Mouse (Mus musculus) stomach, embryonic 14.5 days (tissue): ENCODE measurements around the gene Tbc1d1. TPM values are rescaled to one million over a fixed set of nuclear protein-coding genes. Genes with fewer than 3 reads are reported as not detected.

Experiments used
- ATAC-seq: fragments of 200-750 bp; cut with Nextera tagmentation; 2 replicates; pipeline ENCODE4 v1.8.0; 2017; ENCODE audit warnings: low read depth, moderate TSS enrichment; ENCODE audit not compliant: insufficient number of reproducible peaks, insufficient read depth, low FRiP score
- H3K27ac ChIP-seq: fragments of 300-500 bp; sonication (generic); 2 replicates; pipeline ENCODE4 v1.5.1; 2014; ENCODE audit warnings: mild to moderate bottlenecking, low read length, moderate library complexity, mixed read lengths
- H3K27me3 ChIP-seq: fragments of 300-500 bp; sonication (generic); 2 replicates; pipeline ENCODE4 v1.6.1; 2014; ENCODE audit warnings: low read length, control low read depth, mixed read lengths; ENCODE audit not compliant: control insufficient read depth, insufficient read depth
- H3K36me3 ChIP-seq: fragments of 300-500 bp; sonication (generic); 2 replicates; pipeline ENCODE4 v1.6.1; 2014; ENCODE audit warnings: mild to moderate bottlenecking, control low read depth, low read length, moderate library complexity, mixed read lengths; ENCODE audit not compliant: control insufficient read depth, insufficient read depth
- H3K4me1 ChIP-seq: fragments of 300-500 bp; sonication (generic); 2 replicates; pipeline ENCODE4 v1.6.1; 2014; ENCODE audit warnings: low read length, control low read depth, mixed read lengths; ENCODE audit not compliant: control insufficient read depth, insufficient read depth
- H3K4me2 ChIP-seq: fragments of 300-500 bp; sonication (generic); replicated peaks from 2 replicates; pipeline ENCODE4 v1.6.1; 2014; ENCODE audit warnings: low read depth, low read length, control low read depth
- H3K4me3 ChIP-seq: fragments of 300-500 bp; sonication (generic); 2 replicates; pipeline ENCODE4 v1.5.1; 2014; ENCODE audit warnings: low read depth, low read length, control low read depth
- H3K9ac ChIP-seq: fragments of 300-500 bp; sonication (generic); replicated peaks from 2 replicates; pipeline ENCODE4 v1.6.1; 2014; ENCODE audit warnings: low read depth, mild to moderate bottlenecking, control low read depth, low read length, moderate library complexity, mixed read lengths
- H3K9me3 ChIP-seq: fragments of 300-500 bp; sonication (generic); 2 replicates; pipeline ENCODE4 v1.6.1; 2016; ENCODE audit warnings: low read depth, low read length, control low read depth; ENCODE audit not compliant: control insufficient read depth
- WGBS: fragments of 180-500 bp; shearing (Covaris S2); extraction: QIAGEN DNeasy Blood & Tissue Kit; methylation state at CpG from one replicate; pipeline ENCODE4 v1.1.7; 2014; 5-methylcytosine and 5-hydroxymethylcytosine counted together
- polyA plus RNA-seq: library from polyadenylated mRNA; unstranded; fragments of >200 nt; fragmentation: Nextera tagmentation; extraction: Ambion mirVana; gene quantifications from 2 replicates; pipeline ENCODE4 v1.2.1, GENCODE M21; 2014

Gene Tbc1d1
- polyA plus RNA-seq, 1 experiment from 2014 or later = 37.2 TPM

DNA sequence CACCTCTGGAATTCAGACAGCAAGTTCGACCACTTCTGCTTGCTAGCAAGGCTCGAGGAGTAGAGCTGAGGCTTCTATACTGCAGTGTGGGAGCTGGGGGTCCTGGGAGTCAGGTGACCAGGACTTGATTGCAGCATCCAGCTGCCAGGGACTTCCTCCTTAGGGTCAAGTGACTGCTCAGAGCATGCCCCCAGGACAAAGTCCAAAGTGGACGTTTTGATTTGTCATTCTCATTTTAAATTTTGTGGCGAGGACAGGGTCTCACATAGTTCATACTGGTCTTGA, 133.9 kb downstream of the Tbc1d1 start:
- Histone ChIP-seq H3K27ac (no peak overlapping the region), H3K4me1 (peaks cover 7% of the 10 kb centered on the region), H3K27me3 (no peaks in the 10 kb centered on the region), H3K9ac (no peak overlapping the region), H3K4me2 (no peak overlapping the region), H3K4me3 (no peak overlapping the region), H3K36me3 (peaks cover 10% of the 10 kb centered on the region), H3K9me3 (no peaks in the 10 kb centered on the region)
- no peak for ATAC-seq
- 51% methylated on average over 4 of the region's 4 CpGs for WGBS

DNA sequence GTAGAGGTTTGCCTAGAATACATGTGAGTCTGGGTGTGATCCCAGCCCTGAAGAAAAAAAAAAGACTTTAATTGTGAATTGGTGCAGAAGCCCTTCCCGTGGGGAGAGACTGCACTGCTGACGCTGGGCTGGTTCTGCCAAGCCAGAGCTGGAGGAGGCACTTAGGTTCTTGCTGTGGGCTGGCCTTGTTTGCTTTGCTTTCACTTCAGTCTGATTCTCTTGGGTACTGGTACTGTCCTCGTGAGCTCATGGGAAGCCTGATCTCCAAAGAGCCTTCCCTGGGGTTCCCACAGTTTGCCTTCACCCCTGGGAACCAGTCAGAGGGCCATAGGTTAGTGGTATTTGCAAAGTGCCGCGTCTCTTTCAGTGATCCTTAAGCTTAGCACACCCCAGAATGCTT, 135.6 kb downstream of the Tbc1d1 start:
- Histone ChIP-seq H3K27ac (no peak overlapping the region), H3K4me1 (peaks cover 7% of the 10 kb centered on the region), H3K4me2 (no peak overlapping the region), H3K9ac (no peak overlapping the region), H3K9me3 (no peaks in the 10 kb centered on the region), H3K27me3 (no peaks in the 10 kb centered on the region), H3K36me3 (peaks cover 5% of the 10 kb centered on the region), H3K4me3 (no peak overlapping the region)
- 80% methylated on average over 5 of the region's 5 CpGs for WGBS
- no peak for ATAC-seq

- Histone ChIP-seq H3K4me1 (peaks cover 24% of the 10 kb centered on the region; the same call in 1 of the 2 replicates), H3K9ac (no peak overlapping the region), H3K4me2 (no peak overlapping the region), H3K9me3 (no peaks in the 10 kb centered on the region), H3K27ac (no peak overlapping the region), H3K36me3 (no peaks in the 10 kb centered on the region; the same call in none of the 2 replicates), H3K4me3 (no peak overlapping the region), H3K27me3 (no peaks in the 10 kb centered on the region)
- ATAC-seq = no peak
Observed at GRCm38 (mm10) chr5:64295621-64296020, 139.5 kb downstream of the Tbc1d1 start.

- no peaks in the 10 kb centered on the region; the same call in none of the 2 replicates for H3K36me3 ChIP-seq
- peaks cover 24% of the 10 kb centered on the region; the same call in 1 of the 2 replicates for H3K4me1 ChIP-seq
- no peak for ATAC-seq
- no peaks in the 10 kb centered on the region for H3K9me3 ChIP-seq
- H3K4me3 ChIP-seq = no peak overlapping the region
- no peak overlapping the region for H3K4me2 ChIP-seq
- no peak overlapping the region for H3K27ac ChIP-seq
- WGBS = 65% methylated on average over 7 of the region's 7 CpGs
- H3K9ac ChIP-seq = no peak overlapping the region
- H3K27me3 ChIP-seq = no peaks in the 10 kb centered on the region
Observed at GRCm38 (mm10) chr5:64296328-64296727, 140.2 kb downstream of the Tbc1d1 start.

GRCm38 (mm10) chr5:64297100-64297499, 141.0 kb downstream of the Tbc1d1 start:
- H3K9ac ChIP-seq = no peak overlapping the region
- no peak for ATAC-seq

DNA sequence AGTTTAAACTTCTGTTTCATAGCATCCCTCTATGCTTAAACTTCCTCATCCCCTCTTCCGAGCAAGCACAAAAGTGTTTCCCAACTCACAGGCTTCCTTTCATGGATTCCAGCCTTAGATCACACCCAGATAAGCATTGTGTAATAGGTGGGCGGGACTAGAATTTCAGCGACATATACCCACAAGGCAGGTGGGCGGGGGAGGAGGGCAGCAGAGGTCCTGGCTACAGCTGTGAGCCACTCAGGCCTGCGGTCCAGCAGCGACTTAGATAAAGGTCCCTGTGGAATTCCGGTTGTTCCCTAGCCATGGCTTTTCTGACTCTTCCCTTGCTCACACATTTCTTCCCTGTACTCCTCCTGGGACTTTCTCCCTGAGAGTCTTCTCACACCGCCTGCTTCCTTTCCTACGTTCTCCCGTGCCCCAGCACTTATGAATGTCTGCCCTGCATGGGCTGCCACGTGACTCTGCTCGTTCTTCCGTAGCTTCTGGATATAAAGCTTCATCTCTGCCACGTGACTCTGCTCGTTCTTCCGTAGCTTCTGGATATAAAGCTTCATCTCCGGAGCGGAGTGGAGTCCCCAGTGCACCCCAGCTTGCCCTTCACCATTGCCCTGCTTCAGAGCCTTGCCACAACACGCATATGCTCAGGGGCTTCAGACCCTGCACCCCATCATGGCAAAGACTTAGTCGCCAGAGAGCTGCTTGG, 142.4 kb downstream of the Tbc1d1 start:
- 54% methylated on average over 20 of the region's 20 CpGs for WGBS
- no peaks in the 10 kb centered on the region for H3K27me3 ChIP-seq
- no peak overlapping the region for H3K9ac ChIP-seq
- no peaks in the 10 kb centered on the region for H3K9me3 ChIP-seq
- H3K36me3 ChIP-seq = no peaks in the 10 kb centered on the region; the same call in 1 of the 2 replicates
- no peak overlapping the region for H3K4me2 ChIP-seq
- ATAC-seq = peak; percentile 35; the same call in 1 of the 2 replicates
- peaks cover 24% of the 10 kb centered on the region; the same call in 1 of the 2 replicates for H3K4me1 ChIP-seq
- H3K4me3 ChIP-seq = no peak overlapping the region
- H3K27ac ChIP-seq = peak overlapping the region; percentile 10; the same call in 1 of the 2 replicates

More at GRCm38 (mm10) chr5:64297100-64297499, 141.0 kb downstream of the Tbc1d1 start:
- H3K9me3 ChIP-seq = no peaks in the 10 kb centered on the region
- 73% methylated on average over 4 of the region's 4 CpGs for WGBS
- no peaks in the 10 kb centered on the region; the same call in none of the 2 replicates for H3K36me3 ChIP-seq
- H3K4me1 ChIP-seq = peaks cover 24% of the 10 kb centered on the region; the same call in 1 of the 2 replicates
- H3K27ac ChIP-seq = peak overlapping the region; percentile 22; the same call in 1 of the 2 replicates
- no peak overlapping the region for H3K4me2 ChIP-seq
- H3K4me3 ChIP-seq = no peak overlapping the region
- H3K27me3 ChIP-seq = no peaks in the 10 kb centered on the region

GRCm38 (mm10) chr5:64299508-64300324, 143.6 kb downstream of the Tbc1d1 start:
- H3K36me3 ChIP-seq = no peaks in the 10 kb centered on the region; the same call in 1 of the 2 replicates
- H3K4me2 ChIP-seq = no peak overlapping the region
- ATAC-seq = peak; percentile 44; the same call in 1 of the 2 replicates
- no peak overlapping the region for H3K9ac ChIP-seq
- H3K4me3 ChIP-seq = no peak overlapping the region
- H3K27ac ChIP-seq = peak overlapping the region; percentile 63; the same call in 1 of the 2 replicates
- H3K9me3 ChIP-seq = no peaks in the 10 kb centered on the region
- 56% methylated on average over 7 of the region's 7 CpGs for WGBS
- peaks cover 24% of the 10 kb centered on the region; the same call in 1 of the 2 replicates for H3K4me1 ChIP-seq
- H3K27me3 ChIP-seq = no peaks in the 10 kb centered on the region

DNA sequence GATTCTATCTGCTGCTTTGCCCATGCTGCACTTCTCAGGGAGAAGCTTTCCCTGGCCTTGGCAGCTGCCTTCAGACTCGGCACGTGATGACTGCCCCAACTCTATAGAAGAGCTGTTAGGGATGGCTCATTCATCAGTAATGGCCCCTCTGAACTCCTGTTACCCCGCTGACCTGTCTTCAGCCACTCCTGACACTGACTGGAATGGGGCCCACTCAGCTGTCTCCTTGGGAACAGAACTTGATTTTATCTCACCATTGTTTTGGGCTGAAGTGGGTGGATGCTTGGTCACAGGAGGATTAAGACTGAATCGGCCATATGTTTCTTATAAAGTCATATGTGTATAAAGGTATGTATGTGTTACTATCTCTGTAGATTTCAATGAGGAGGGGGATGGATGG, 145.1 kb downstream of the Tbc1d1 start:
- peaks cover 5% of the 10 kb centered on the region; the same call in 1 of the 2 replicates for H3K36me3 ChIP-seq
- H3K4me1 ChIP-seq = peaks cover 24% of the 10 kb centered on the region; the same call in 1 of the 2 replicates
- no peak overlapping the region for H3K4me3 ChIP-seq
- H3K9me3 ChIP-seq = no peaks in the 10 kb centered on the region
- no peaks in the 10 kb centered on the region for H3K27me3 ChIP-seq
- 76% methylated on average over 4 of the region's 4 CpGs for WGBS
- no peak overlapping the region for H3K9ac ChIP-seq
- no peak overlapping the region for H3K4me2 ChIP-seq
- ATAC-seq = no peak
- H3K27ac ChIP-seq = no peak overlapping the region
